In genomic region chr16:22341236-22341671, GRCm38 (mm10) we compare ENCODE assay signal across 12 mouse cellular contexts.
DNase-seq lines count a peak whose midpoint lies in the region; ATAC-seq lines count a peak whose summit lies in the region.
"Had no signal": no experiment of that assay in that cellular context is flagged by ENCODE, and none has a peak within 500 bp of the region (broad histone marks: within the 10 kb centered on the region; RNA-seq: fewer than 3 reads in every experiment).

No protein-coding gene starts in this region.

- peak; percentile 47 to 61 for DNase-seq in heart, adult 18-20 months
- peak; percentile 4 to 27 for DNase-seq in urinary bladder, adult 18-20 months (ENCODE audit: low spot score in 2 of 2)
- no peak for DNase-seq in urinary bladder, postnatal 25 days (ENCODE audit: low spot score)
- DNase-seq in heart, adult 9 months (ENCODE audit: low spot score in 2 of 2): peak; percentile 32 to 56
- DNase-seq in retina, embryonic 14.5 days (ENCODE audit: low spot score): no peak
- DNase-seq in thymus, postnatal 10 days (ENCODE audit: low spot score in 2 of 2): no peak
- DNase-seq: liver, embryonic 13.5 days had no signal

- ATAC-seq in heart, embryonic 12.5 days (ENCODE audit: insufficient number of reproducible peaks, low FRiP score): no peak
- peak; percentile 78; the same call in 1 of the 2 replicates for ATAC-seq in stomach, embryonic 16.5 days (ENCODE audit: insufficient read depth, low FRiP score)
- ATAC-seq: intestine, embryonic 15.5 days had no signal

- H3K4me3 ChIP-seq in heart, embryonic 12.5 days: no peak overlapping the region
- no peak overlapping the region for H3K4me3 ChIP-seq in stomach, embryonic 16.5 days (replicated peaks; ENCODE audit: low read length)
- H3K4me3 ChIP-seq: erythroblast, embryonic 14.5 days; intestine, embryonic 15.5 days; liver, embryonic 13.5 days; neural tube, embryonic 12.5 days had no signal

- no peaks in the 10 kb centered on the region for H3K27me3 ChIP-seq in heart, embryonic 12.5 days (replicated peaks)
- no peaks in the 10 kb centered on the region for H3K27me3 ChIP-seq in stomach, embryonic 16.5 days (ENCODE audit: control insufficient read depth, insufficient read depth, low read length)
- H3K27me3 ChIP-seq: intestine, embryonic 15.5 days; liver, embryonic 13.5 days; neural tube, embryonic 12.5 days had no signal

- H3K4me1 ChIP-seq in heart, embryonic 12.5 days (replicated peaks): no peaks in the 10 kb centered on the region
- no peaks in the 10 kb centered on the region for H3K4me1 ChIP-seq in stomach, embryonic 16.5 days (ENCODE audit: control insufficient read depth, insufficient read depth, low read length)
- H3K4me1 ChIP-seq: intestine, embryonic 15.5 days; liver, embryonic 13.5 days; neural tube, embryonic 12.5 days had no signal

- no peak overlapping the region for H3K27ac ChIP-seq in heart, embryonic 12.5 days (ENCODE audit: poor library complexity, severe bottlenecking)
- H3K27ac ChIP-seq in stomach, embryonic 16.5 days (ENCODE audit: low read length): peak overlapping the region; percentile 56; the same call in 1 of the 2 replicates
- H3K27ac ChIP-seq: intestine, embryonic 15.5 days; liver, embryonic 13.5 days; neural tube, embryonic 12.5 days had no signal

- no peaks in the 10 kb centered on the region for H3K9me3 ChIP-seq in heart, embryonic 12.5 days (replicated peaks)
- no peaks in the 10 kb centered on the region for H3K9me3 ChIP-seq in stomach, embryonic 16.5 days (replicated peaks; ENCODE audit: control insufficient read depth, low read length)
- H3K9me3 ChIP-seq: intestine, embryonic 15.5 days; liver, embryonic 13.5 days; neural tube, embryonic 12.5 days had no signal

- no peak overlapping the region for H3K4me2 ChIP-seq in heart, embryonic 12.5 days
- no peak overlapping the region for H3K4me2 ChIP-seq in stomach, embryonic 16.5 days (ENCODE audit: low read depth, low read length)
- H3K4me2 ChIP-seq: intestine, embryonic 15.5 days; liver, embryonic 13.5 days; neural tube, embryonic 12.5 days had no signal

- 86% methylated on average over 4 of the region's 4 CpGs for WGBS in heart, embryonic 12.5 days
- WGBS in stomach, embryonic 16.5 days: 43% methylated on average over 4 of the region's 4 CpGs

- H3K36me3 ChIP-seq in heart, embryonic 12.5 days: no peaks in the 10 kb centered on the region
- H3K36me3 ChIP-seq in stomach, embryonic 16.5 days (ENCODE audit: control insufficient read depth, insufficient read depth, low read length): no peaks in the 10 kb centered on the region
- H3K36me3 ChIP-seq: intestine, embryonic 15.5 days; liver, embryonic 13.5 days; neural tube, embryonic 12.5 days had no signal

- no peak overlapping the region for H3K9ac ChIP-seq in heart, embryonic 12.5 days
- H3K9ac ChIP-seq in stomach, embryonic 16.5 days (ENCODE audit: low read length): no peak overlapping the region
- H3K9ac ChIP-seq: intestine, embryonic 15.5 days; liver, embryonic 13.5 days; neural tube, embryonic 12.5 days had no signal

Comparison
In these comparisons a context has a peak if more than half of its experiments do, and no peak if none do; other contexts are left out.
1. DNase-seq: peak in heart, adult 18-20 months (2 of 2), urinary bladder, adult 18-20 months (2 of 2) and heart, adult 9 months (2 of 2); none in urinary bladder, postnatal 25 days (single experiment), retina, embryonic 14.5 days (single experiment) and thymus, postnatal 10 days (0 of 2).